Mouse (Mus musculus): ENCODE data around the gene Pold1.

DNA sequence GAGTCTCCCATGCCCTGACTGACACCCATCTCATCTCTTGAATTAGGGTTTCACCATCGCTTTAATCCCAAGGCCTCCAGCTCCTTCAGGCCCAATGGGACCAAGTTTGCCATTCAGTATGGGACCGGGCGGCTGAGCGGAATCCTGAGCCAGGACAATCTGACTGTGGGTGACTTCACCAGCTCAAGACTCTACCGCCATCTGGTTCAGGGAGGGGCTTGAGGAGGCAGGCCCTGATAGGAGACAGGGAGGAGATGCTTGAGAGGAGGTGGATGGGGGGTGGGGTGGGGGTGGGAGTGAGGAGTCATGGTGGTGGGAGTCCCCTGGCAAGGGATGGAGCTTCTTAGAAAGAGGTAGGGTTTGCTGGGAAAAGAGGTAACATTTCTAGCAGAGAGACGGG is 33.0 kb upstream of the Pold1 start:
- TF ChIP-seq CTCF (IDR thresholded peaks at IDR 0.05; ENCODE audit: low read depth, low read length) (no peak), GATA1 (IDR thresholded peaks at IDR 0.05; ENCODE audit: borderline replicate concordance, low read length) (no peak)
